Mouse (Mus musculus) embryonic fibroblast, embryonic 13.5 days (primary cell): ENCODE measurements at regions not wholly inside any gene's neighbourhood (a gene's known extent, or its start where the extent isn't known, plus 50 kb on each side); places are given as distances from the start of the nearest gene placed in this dataset.

ENCODE experiments used
- H3K27ac ChIP-seq: 2 replicates; pipeline ENCODE4 v1.5.1; 2012; ENCODE audit warnings: low read length, control low read depth, inconsistent platforms; ENCODE audit not compliant: insufficient read depth
- H3K4me1 ChIP-seq: 2 replicates; pipeline ENCODE4 v1.6.1; 2011; ENCODE audit warnings: low read length; ENCODE audit not compliant: control insufficient read depth, insufficient read depth
- H3K4me3 ChIP-seq: 2 replicates; pipeline ENCODE4 v1.5.1; 2011; ENCODE audit warnings: mild to moderate bottlenecking, control low read depth, low read length; ENCODE audit not compliant: insufficient read depth
- CTCF ChIP-seq: IDR thresholded peaks from 2 replicates; pipeline ENCODE4 v1.5.1; 2011; ENCODE audit warnings: mild to moderate bottlenecking, control low read depth, low read length, moderate library complexity, borderline replicate concordance; ENCODE audit not compliant: insufficient read depth
- POLR2A ChIP-seq: IDR thresholded peaks from 2 replicates; pipeline ENCODE4 v1.6.1; 2011; ENCODE audit warnings: low read depth, mild to moderate bottlenecking, control low read depth, low read length, moderate library complexity

DNA sequence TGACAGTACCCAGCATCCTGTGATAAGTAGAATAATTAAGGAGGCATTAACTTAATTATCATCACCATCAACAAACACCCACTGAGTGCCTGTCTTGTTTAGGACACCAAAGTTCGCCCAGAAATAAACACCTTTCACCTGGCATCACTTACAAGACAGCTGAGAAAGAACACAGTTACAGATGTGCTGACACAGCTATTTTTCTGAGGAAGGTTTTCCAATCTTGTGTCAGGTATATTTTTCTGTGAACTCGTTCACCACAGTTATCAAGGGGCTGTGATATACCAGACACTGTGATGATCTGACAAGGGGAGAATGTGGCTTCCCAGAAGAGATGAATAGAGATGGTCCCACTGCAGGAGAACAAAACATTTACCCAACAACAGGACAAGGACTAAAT, 311.1 kb downstream of the Pik3r1 start:
- Histone ChIP-seq H3K4me3 (no peak overlapping the region), H3K27ac (no peak overlapping the region), H3K4me1 (no peaks in the 10 kb centered on the region)
- TF ChIP-seq CTCF (no peak), POLR2A (no peak)

DNA sequence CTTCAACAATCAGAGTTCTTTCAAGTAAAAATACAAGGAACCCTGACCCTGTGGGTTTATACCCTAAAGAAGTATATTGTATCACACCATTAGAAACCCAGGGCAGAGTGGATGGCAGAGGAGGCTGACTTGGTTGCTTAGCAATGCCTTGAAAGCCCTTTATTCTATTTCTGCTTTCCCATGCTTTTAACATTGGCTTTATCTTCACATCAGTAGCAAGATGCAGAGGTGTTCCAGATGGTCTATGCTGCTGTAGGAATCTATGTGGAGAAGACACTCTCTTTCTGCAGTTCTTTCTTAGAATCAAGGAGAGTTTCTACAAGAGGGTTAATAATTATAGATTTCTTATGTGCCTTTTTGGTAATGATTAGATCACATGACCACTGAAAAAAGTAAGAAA, 313.7 kb downstream of the Pik3r1 start:
- Histone ChIP-seq H3K4me3 (no peak overlapping the region), H3K27ac (no peak overlapping the region), H3K4me1 (no peaks in the 10 kb centered on the region)
- TF ChIP-seq CTCF (no peak), POLR2A (no peak)

DNA sequence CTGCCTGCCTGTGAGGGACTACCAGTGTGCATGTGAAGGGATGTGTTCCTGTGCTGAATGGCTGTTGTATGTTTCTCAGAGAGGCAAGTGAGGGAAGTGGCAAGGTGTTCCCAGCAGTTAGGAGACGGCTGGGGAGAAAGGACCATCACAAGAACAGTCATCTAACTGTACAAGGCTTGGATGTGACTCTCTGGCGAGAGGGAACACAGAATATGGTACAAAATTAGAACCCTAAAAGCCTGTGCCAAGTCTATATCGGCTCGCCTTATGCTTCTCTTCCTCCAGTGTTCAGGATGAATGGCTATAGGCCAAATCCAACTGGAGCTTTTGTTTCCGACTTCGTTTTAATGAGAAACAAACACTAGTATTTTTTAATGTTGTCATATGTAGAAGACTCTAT, 317.5 kb downstream of the Pik3r1 start:
- no peak overlapping the region for H3K4me3 ChIP-seq
- TF ChIP-seq CTCF (no peak), POLR2A (no peak)
- H3K4me1 ChIP-seq = no peaks in the 10 kb centered on the region
- no peak overlapping the region for H3K27ac ChIP-seq

DNA sequence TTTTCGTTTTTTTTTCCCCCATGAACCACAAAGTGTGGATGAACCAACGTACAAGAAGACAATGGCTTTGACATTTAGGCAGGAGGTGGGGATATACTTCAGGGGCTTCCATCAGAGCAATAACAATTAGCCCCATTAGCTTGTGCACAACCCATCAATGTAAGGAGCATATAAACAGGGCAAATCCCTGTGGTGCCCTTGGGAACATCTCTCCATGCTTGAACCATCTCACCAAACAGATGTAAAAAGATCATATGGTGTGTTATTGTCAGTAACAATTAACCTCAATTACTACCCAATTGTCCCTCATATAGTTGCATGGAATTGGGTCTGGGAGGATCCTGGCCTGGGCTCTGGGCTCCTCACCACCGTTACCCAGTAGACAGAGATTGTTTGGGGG, 328.5 kb downstream of the Pik3r1 start:
- Histone ChIP-seq H3K27ac (no peak overlapping the region), H3K4me1 (no peaks in the 10 kb centered on the region), H3K4me3 (no peak overlapping the region)
- TF ChIP-seq POLR2A = no peak
- TF ChIP-seq CTCF = no peak

DNA sequence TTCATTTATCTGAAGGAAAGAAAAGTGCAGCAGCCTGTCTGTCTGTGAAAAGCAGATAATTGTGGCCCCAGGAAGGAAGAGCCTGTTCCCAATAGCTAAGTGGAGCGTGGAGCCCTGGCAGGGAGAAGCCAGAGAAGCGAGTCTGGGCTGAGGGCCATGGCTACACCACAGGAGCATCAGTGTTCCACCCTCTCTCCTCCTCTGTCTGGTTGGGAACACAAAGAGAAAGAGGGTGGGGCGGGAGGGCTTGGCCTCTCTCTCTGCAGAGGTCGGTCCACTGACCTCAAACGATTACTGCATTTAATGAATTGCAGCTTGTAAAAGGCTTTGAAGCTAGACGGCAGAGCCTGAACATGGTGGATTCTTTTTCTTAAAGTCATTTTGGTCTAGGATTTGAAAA, 329.0 kb downstream of the Pik3r1 start:
- Histone ChIP-seq H3K4me3 (no peak overlapping the region), H3K27ac (no peak overlapping the region), H3K4me1 (no peaks in the 10 kb centered on the region)
- TF ChIP-seq CTCF (no peak), POLR2A (no peak)

DNA sequence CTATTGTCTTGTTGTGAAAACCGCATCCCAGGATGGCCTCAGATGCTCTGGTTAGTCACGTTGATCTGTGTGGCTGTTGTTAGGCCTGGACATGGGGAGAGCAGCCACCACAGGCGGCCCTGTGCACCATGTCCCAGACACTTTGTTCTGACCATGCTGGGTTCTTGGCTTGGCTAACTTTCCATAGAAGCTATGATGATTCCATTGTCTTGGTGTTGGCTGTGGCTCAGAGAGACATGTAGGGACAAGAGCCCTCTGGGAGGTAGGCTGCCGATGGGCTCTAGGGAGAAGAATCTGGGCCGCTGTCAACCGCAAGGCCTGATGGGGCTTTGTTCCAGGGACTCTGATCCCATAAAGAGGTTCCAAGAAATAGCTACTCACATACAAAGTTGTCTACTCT, 334.9 kb downstream of the Pik3r1 start:
- TF ChIP-seq POLR2A (no peak), CTCF (no peak)
- Histone ChIP-seq H3K27ac (no peak overlapping the region), H3K4me1 (no peaks in the 10 kb centered on the region), H3K4me3 (no peak overlapping the region)

DNA sequence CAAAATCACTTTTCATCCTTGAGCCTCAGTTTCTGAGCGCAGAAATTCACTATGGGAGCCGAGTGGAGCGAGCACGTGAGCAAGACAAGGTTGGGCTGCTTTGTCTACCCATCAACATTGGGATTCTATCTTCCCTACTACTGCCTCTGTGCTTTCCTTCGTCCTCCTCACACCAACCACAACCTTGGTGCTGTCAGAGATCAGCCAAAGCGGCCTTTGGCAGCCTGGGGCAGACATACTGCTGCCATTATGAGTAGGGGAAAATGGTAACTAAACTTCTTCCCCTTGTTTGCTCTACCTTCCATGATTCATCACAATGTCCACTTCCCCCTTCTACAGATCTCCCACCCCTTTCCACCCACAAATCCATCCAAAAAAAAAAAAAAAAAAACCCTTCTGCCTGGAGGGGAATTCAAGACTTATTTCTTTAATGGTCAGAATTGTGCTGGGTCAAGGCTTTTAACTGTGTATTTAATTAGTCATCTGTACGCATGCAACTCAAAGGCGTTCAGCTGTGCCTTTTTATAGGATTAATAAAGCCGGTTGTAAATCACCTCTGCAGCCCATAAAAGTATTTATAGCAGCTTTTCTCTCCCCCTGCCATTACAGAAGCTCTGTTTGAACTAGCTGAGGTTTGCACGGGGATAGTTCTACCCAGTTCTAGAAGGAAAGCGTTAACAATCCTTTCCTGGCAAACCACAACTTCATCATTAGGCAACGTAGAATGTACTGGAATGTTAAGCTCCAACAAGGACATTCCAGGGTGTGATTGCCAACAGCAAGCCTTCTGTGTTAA, 340.4 kb downstream of the Pik3r1 start:
- Histone ChIP-seq H3K27ac (peak overlapping the region; percentile 81), H3K4me1 (no peaks in the 10 kb centered on the region), H3K4me3 (no peak overlapping the region)
- no peak for TF ChIP-seq POLR2A
- TF ChIP-seq CTCF = no peak

DNA sequence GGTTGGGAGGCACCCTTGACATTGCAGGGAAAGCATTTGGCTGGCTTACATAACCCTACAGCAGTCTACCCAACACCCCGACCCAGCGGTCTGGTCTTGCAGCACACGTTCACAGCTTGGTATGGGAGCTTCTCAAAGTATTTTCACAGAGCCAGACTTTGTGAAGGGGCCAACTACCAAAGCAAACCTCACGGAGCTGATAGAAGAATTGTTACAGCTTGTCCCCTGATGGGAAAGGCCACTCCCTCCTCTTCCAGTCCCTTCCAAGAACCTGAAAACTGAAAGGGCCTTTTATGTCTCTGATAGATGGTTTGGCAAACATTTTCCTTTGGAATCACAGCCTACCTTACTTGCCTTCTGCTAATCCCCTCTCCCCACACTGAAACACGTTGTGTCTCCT, 341.6 kb downstream of the Pik3r1 start:
- TF ChIP-seq POLR2A (no peak), CTCF (no peak)
- H3K4me1 ChIP-seq = no peaks in the 10 kb centered on the region
- H3K4me3 ChIP-seq = no peak overlapping the region
- no peak overlapping the region for H3K27ac ChIP-seq

DNA sequence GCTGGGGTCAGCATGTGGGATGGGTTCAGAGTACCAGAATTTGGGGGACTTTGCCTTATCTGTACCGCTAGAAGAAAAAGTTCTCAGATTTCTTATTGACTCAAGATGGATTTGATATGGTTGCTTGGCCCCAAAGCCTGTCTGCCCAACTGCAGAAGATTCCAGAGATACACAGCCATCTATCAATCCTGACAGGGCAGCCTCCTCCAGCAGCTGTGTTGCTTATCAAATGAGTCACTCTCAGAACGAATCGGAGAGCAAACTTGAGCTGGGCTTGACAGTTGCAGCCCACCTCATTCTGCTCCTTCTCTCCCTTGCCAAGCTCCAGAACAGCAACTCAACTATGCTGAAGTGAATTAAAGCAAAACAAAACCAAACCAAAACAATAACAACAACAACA, 345.9 kb downstream of the Pik3r1 start:
- H3K4me3 ChIP-seq = no peak overlapping the region
- no peak for TF ChIP-seq CTCF
- no peak for TF ChIP-seq POLR2A
- H3K4me1 ChIP-seq = 0 out of 2 replicates have a peak, but pooled peaks cover 2% of the 10 kb centered on the region
- no peak overlapping the region for H3K27ac ChIP-seq

DNA sequence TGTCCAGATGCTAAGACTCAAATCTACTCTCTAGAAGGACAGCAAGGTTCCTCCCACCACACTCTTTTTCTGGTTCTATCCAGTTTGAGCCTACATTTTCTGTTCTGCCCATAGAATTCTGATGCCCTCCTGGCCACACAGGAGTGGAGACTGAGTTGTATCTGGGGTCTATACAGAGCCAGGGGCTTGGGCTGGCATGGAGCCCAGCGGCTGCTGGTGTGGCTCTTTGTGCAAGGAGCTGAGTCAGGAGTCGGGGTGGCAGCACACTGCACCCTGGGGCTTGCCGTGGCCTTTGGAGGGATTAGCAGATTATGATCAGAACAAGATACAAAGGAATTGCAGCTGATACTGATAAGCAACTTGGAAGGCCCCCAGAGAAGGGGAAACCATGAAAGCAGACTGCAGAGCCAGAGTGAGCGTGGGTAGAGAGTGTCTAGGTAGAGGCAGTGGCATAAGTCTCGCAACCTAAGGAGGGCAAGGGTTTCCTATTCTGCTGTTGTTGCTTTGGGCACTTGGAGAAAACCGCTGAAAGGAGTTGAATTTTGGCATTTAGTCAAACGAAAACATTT, 348.5 kb downstream of the Pik3r1 start:
- no peak overlapping the region for H3K27ac ChIP-seq
- no peak overlapping the region for H3K4me3 ChIP-seq
- 0 out of 2 replicates have a peak, but pooled peaks cover 2% of the 10 kb centered on the region for H3K4me1 ChIP-seq
- TF ChIP-seq POLR2A (no peak), CTCF (no peak)
